In genomic region chr5:127487190-127487589, GRCm38 (mm10) we compare ENCODE assay signal across 21 mouse cellular contexts.
DNase-seq lines count a peak whose midpoint lies in the region; ATAC-seq and TF ChIP-seq lines count a peak whose summit lies in the region.
"Had no signal": no experiment of that assay in that cellular context is flagged by ENCODE, and none has a peak within 500 bp of the region (broad histone marks: within the 10 kb centered on the region; RNA-seq: fewer than 3 reads in every experiment).

No protein-coding gene starts in this region.

- H3K4me3 ChIP-seq in lung, embryonic 14.5 days (ENCODE audit: low read depth, low read length) = no peak overlapping the region
- no peak overlapping the region for H3K4me3 ChIP-seq in cortical plate, adult 2 months (ENCODE audit: insufficient read depth, low read length)
- H3K4me3 ChIP-seq in kidney, embryonic 15.5 days (replicated peaks) = no peak overlapping the region
- H3K4me3 ChIP-seq: erythroblast, embryonic 14.5 days; forebrain, embryonic 13.5 days; limb, embryonic 12.5 days; neural tube, embryonic 13.5 days had no signal

- no peak for TF ChIP-seq POLR2A in cortical plate, adult 2 months (IDR thresholded peaks at IDR 0.05; ENCODE audit: extremely low read depth, insufficient read depth, low read length)

- peaks cover 4% of the 10 kb centered on the region for H3K4me1 ChIP-seq in lung, embryonic 14.5 days (ENCODE audit: insufficient read depth)
- no peaks in the 10 kb centered on the region for H3K4me1 ChIP-seq in cortical plate, adult 2 months (ENCODE audit: control insufficient read depth, insufficient read depth, low read length)
- H3K4me1 ChIP-seq in kidney, embryonic 15.5 days = peaks cover 20% of the 10 kb centered on the region

- ATAC-seq in lung, embryonic 14.5 days (ENCODE audit: insufficient read depth) = no peak
- no peak for ATAC-seq in kidney, embryonic 15.5 days (replicated peaks; ENCODE audit: low FRiP score)
- ATAC-seq in frontal cortex, adult (ENCODE audit: low TSS enrichment) = no peak
- ATAC-seq: inflammation-experienced regulatory T-cells, adult 6 months had no signal

- no peaks in the 10 kb centered on the region; the same call in 1 of the 2 replicates for H3K9me3 ChIP-seq in lung, embryonic 14.5 days (ENCODE audit: low read depth, low read length)
- H3K9me3 ChIP-seq in kidney, embryonic 15.5 days (replicated peaks) = no peaks in the 10 kb centered on the region
- H3K9me3 ChIP-seq: forebrain, embryonic 13.5 days; neural tube, embryonic 13.5 days had no signal

- no peaks in the 10 kb centered on the region for H3K36me3 ChIP-seq in lung, embryonic 14.5 days (ENCODE audit: insufficient read depth)
- H3K36me3 ChIP-seq in kidney, embryonic 15.5 days = no peaks in the 10 kb centered on the region
- H3K36me3 ChIP-seq: G1E; neural tube, embryonic 13.5 days had no signal

- 80% methylated on average over 6 of the region's 6 CpGs for WGBS in lung, embryonic 14.5 days
- 82% methylated on average over 6 of the region's 6 CpGs for WGBS in kidney, embryonic 15.5 days

- peak; percentile 47 for TF ChIP-seq CTCF in lung, embryonic 14.5 days (IDR thresholded peaks at IDR 0.05; ENCODE audit: low read depth)
- peak; percentile 21; the same call in 1 of the 2 replicates for TF ChIP-seq CTCF in cortical plate, adult 2 months (IDR thresholded peaks at IDR 0.05; ENCODE audit: extremely low read depth, insufficient read depth, low read length)

- no peak overlapping the region for H3K9ac ChIP-seq in lung, embryonic 14.5 days
- no peak overlapping the region for H3K9ac ChIP-seq in kidney, embryonic 15.5 days
- H3K9ac ChIP-seq: forebrain, embryonic 13.5 days; limb, embryonic 12.5 days; neural tube, embryonic 13.5 days had no signal

- DNase-seq in layer of hippocampus, adult 11-12 months (ENCODE audit: low spot score) = peak; percentile 8
- no peak for DNase-seq in layer of hippocampus, adult 9-11 months
- no peak for DNase-seq in lung, embryonic 14.5 days
- DNase-seq in lung, postnatal 25 days (ENCODE audit: low spot score) = no peak
- DNase-seq in R1 (ENCODE audit: low read depth, low spot score) = peak; percentile 44
- DNase-seq: adrenal gland, postnatal 25 days; cerebellum, adult 8-10 months; heart, postnatal 10 days; lung, adult 18-20 months had no signal

- no peaks in the 10 kb centered on the region for H3K27me3 ChIP-seq in lung, embryonic 14.5 days (ENCODE audit: insufficient read depth, low read length)
- H3K27me3 ChIP-seq in kidney, embryonic 15.5 days = no peaks in the 10 kb centered on the region
- H3K27me3 ChIP-seq: forebrain, embryonic 13.5 days; limb, embryonic 12.5 days had no signal

- no peak overlapping the region for H3K27ac ChIP-seq in lung, embryonic 14.5 days (ENCODE audit: low read depth)
- no peak overlapping the region for H3K27ac ChIP-seq in cortical plate, adult 2 months (ENCODE audit: insufficient read depth, low read length)
- no peak overlapping the region for H3K27ac ChIP-seq in kidney, embryonic 15.5 days
- H3K27ac ChIP-seq: forebrain, embryonic 13.5 days; limb, embryonic 12.5 days; macrophage; neural tube, embryonic 13.5 days had no signal

- no peak overlapping the region for H3K4me2 ChIP-seq in lung, embryonic 14.5 days
- H3K4me2 ChIP-seq in kidney, embryonic 15.5 days = no peak overlapping the region
- H3K4me2 ChIP-seq: forebrain, embryonic 13.5 days; heart, embryonic 11.5 days; limb, embryonic 12.5 days; midbrain, embryonic 11.5 days; neural tube, embryonic 13.5 days had no signal

Comparison
In these comparisons a context has a peak if more than half of its experiments do, and no peak if none do; other contexts are left out.
1. DNase-seq: peak in layer of hippocampus, adult 11-12 months (single experiment) and R1 (single experiment); none in layer of hippocampus, adult 9-11 months (single experiment), lung, embryonic 14.5 days (single experiment) and lung, postnatal 25 days (single experiment).